Mouse (Mus musculus) liver, postnatal 0 days (tissue): ENCODE measurements around the gene Tsg101. TPM values are rescaled to one million over a fixed set of nuclear protein-coding genes. Genes with fewer than 3 reads are reported as not detected.
"Not testable (repeated sequence)": the region's sequence is repeated elsewhere in the genome, so short reads cannot be mapped to it uniquely, and the experiment has no call there.

Experiments
- ATAC-seq: fragments of 200-750 bp; cut with Nextera tagmentation; 2 replicates; pipeline ENCODE4 v1.8.0; 2017; ENCODE audit warnings: mild to moderate bottlenecking, moderate library complexity
- DNase-seq: peaks from one replicate; pipeline ENCODE4 v3.0.0-alpha.2; 2016
- H3K27ac ChIP-seq: fragments of 300-500 bp; sonication (generic); 2 replicates; pipeline ENCODE4 v1.5.1; 2014; ENCODE audit warnings: antibody characterized with exemption, moderate library complexity, mild to moderate bottlenecking, low read depth
- H3K27me3 ChIP-seq: fragments of 300-500 bp; sonication (generic); 2 replicates; pipeline ENCODE4 v1.6.1; 2014; ENCODE audit warnings: low read length, control low read depth, mixed read lengths; ENCODE audit not compliant: insufficient read depth
- H3K36me3 ChIP-seq: fragments of 300-500 bp; sonication (generic); replicated peaks from 2 replicates; pipeline ENCODE4 v1.6.1; 2014; ENCODE audit warnings: mild to moderate bottlenecking, control low read depth, low read length, moderate library complexity, mixed read lengths; ENCODE audit not compliant: insufficient read depth
- H3K4me1 ChIP-seq: fragments of 300-500 bp; sonication (generic); 2 replicates; pipeline ENCODE4 v1.6.1; 2014; ENCODE audit warnings: antibody characterized with exemption, mild to moderate bottlenecking, control low read depth; ENCODE audit not compliant: insufficient read depth
- H3K4me2 ChIP-seq: fragments of 300-500 bp; sonication (generic); 2 replicates; pipeline ENCODE4 v1.6.1; 2014; ENCODE audit warnings: low read depth, mild to moderate bottlenecking, low read length, moderate library complexity, mixed read lengths
- H3K4me3 ChIP-seq: fragments of 300-500 bp; sonication (generic); 2 replicates; pipeline ENCODE4 v1.5.1; 2014; ENCODE audit warnings: low read depth, low read length
- H3K9ac ChIP-seq: fragments of 300-500 bp; sonication (generic); replicated peaks from 2 replicates; pipeline ENCODE4 v1.6.1; 2014; ENCODE audit warnings: mild to moderate bottlenecking, moderate library complexity
- H3K9me3 ChIP-seq: fragments of 300-500 bp; sonication (generic); 2 replicates; pipeline ENCODE4 v1.6.1; 2016; ENCODE audit warnings: mild to moderate bottlenecking, control low read depth, low read length, mixed read lengths
- CTCF ChIP-seq: sonication (generic); IDR thresholded peaks from 2 replicates; pipeline ENCODE4 v1.5.1; 2016; ENCODE audit warnings: antibody characterized with exemption, low read depth
- EP300 ChIP-seq: IDR thresholded peaks from 2 replicates; pipeline ENCODE4 v1.6.1; 2016; ENCODE audit warnings: antibody characterized with exemption, low read depth, mild to moderate bottlenecking
- WGBS: fragments of 180-500 bp; shearing (Covaris S2); extraction: QIAGEN DNeasy Blood & Tissue Kit; methylation state at CpG from one replicate; pipeline ENCODE4 v1.1.7; 2014; ENCODE audit not compliant: insufficient replicate concordance; 5-methylcytosine and 5-hydroxymethylcytosine counted together
- polyA plus RNA-seq: library from polyadenylated mRNA; unstranded; fragments of >200 nt; fragmentation: Nextera tagmentation; extraction: Ambion mirVana; gene quantifications from 2 replicates; pipeline ENCODE4 v1.2.1, GENCODE M21; 2015

The Tsg101 gene
- polyA plus RNA-seq, 1 experiment from 2014 or later: 61.2 TPM

GRCm38 (mm10) chr7:46918678-46919371 is 944 bp downstream of the Tsg101 start:
- 7% methylated on average over 13 of the region's 13 CpGs for WGBS
- Histone ChIP-seq H3K27me3 (no peaks in the 10 kb centered on the region), H3K4me1 (peaks cover 30% of the 10 kb centered on the region), H3K4me3 (peak overlapping the region; percentile 92), H3K4me2 (peak overlapping the region; percentile 79), H3K9ac (peak overlapping the region; percentile 93), H3K27ac (peak overlapping the region; percentile 95), H3K36me3 (0 out of 2 replicates have a peak, but pooled peaks cover 2% of the 10 kb centered on the region), H3K9me3 (no peaks in the 10 kb centered on the region)
- no peak for TF ChIP-seq EP300
- no peak for TF ChIP-seq CTCF
- ATAC-seq (no peak), DNase-seq (no peak)

DNA sequence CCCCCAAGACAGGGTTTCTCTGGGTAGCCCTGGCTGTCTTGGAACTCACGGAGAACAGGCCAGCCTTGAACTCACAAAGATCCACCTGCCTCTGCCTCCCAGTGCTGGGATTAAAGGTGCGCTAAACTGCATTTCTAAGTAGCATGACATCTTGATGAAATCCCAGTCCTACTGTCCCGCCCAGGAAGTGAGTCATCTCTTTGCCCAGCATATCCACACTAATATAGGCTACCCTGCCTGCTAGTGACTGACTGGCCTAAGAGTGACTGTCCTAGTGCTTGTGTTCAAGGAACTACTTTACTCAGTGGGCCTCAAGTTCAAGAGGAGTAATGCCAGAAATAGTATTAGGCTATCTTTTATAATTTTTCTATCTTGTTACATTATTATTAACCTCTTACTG is 3.4 kb downstream of the Tsg101 start:
- H3K27ac ChIP-seq: no peak overlapping the region
- DNase-seq (no peak), ATAC-seq (no peak)
- TF ChIP-seq CTCF (no peak), EP300 (no peak)
- H3K36me3 ChIP-seq: peaks cover 19% of the 10 kb centered on the region
- H3K4me3 ChIP-seq: no peak overlapping the region
- H3K9ac ChIP-seq: no peak overlapping the region
- no peak overlapping the region for H3K4me2 ChIP-seq
- peaks cover 30% of the 10 kb centered on the region for H3K4me1 ChIP-seq
- no peaks in the 10 kb centered on the region for H3K9me3 ChIP-seq
- H3K27me3 ChIP-seq: no peaks in the 10 kb centered on the region
- WGBS: 83% methylated on average over 3 of the region's 3 CpGs

GRCm38 (mm10) chr7:46911250-46911649 is 8.5 kb downstream of the Tsg101 start:
- ATAC-seq (no peak), DNase-seq (no peak)
- WGBS: 81% methylated on average over 3 of the region's 3 CpGs
- Histone ChIP-seq H3K4me3 (no peak overlapping the region), H3K4me1 (no peaks in the 10 kb centered on the region), H3K36me3 (peaks cover 59% of the 10 kb centered on the region), H3K4me2 (no peak overlapping the region), H3K9ac (no peak overlapping the region), H3K9me3 (no peaks in the 10 kb centered on the region), H3K27ac (no peak overlapping the region), H3K27me3 (no peaks in the 10 kb centered on the region)
- TF ChIP-seq CTCF (no peak), EP300 (no peak)

- H3K9ac ChIP-seq: no peak overlapping the region
- no peaks in the 10 kb centered on the region for H3K4me1 ChIP-seq
- peaks cover 45% of the 10 kb centered on the region for H3K36me3 ChIP-seq
- ATAC-seq (no peak), DNase-seq (no peak)
- no peak overlapping the region for H3K4me2 ChIP-seq
- no peak overlapping the region for H3K4me3 ChIP-seq
- no peaks in the 10 kb centered on the region for H3K27me3 ChIP-seq
- H3K9me3 ChIP-seq: no peaks in the 10 kb centered on the region
- no peak for TF ChIP-seq EP300
- no peak for TF ChIP-seq CTCF
- H3K27ac ChIP-seq: no peak overlapping the region
- 60% methylated on average over 3 of the region's 3 CpGs for WGBS
Observed at GRCm38 (mm10) chr7:46899343-46899742, 20.4 kb downstream of the Tsg101 start.

DNA sequence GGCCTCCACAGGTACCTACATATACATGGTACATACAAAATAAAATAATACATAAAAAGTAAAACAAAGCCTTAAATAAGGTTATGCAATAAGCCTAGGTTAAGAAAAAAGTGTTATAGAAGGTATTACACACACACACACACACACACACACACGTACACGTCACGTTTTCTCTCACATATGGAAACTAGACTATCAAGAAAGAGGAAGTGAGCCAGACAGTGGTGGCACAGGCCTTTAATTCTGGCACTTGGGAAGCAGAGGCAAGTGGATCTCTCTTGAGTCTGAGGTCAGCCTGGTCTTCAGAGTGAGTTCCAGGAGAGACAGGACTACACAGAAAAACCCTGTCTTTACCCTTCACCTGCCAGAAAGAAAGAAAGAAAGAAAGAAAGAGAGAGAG is 24.3 kb downstream of the Tsg101 start:
- Histone ChIP-seq H3K27ac (no peak overlapping the region), H3K4me3 (no peak overlapping the region), H3K9me3 (no peaks in the 10 kb centered on the region), H3K4me2 (no peak overlapping the region), H3K9ac (no peak overlapping the region), H3K4me1 (no peaks in the 10 kb centered on the region), H3K36me3 (peaks cover 55% of the 10 kb centered on the region), H3K27me3 (no peaks in the 10 kb centered on the region)
- ATAC-seq (no peak), DNase-seq (no peak)
- TF ChIP-seq EP300 (no peak), CTCF (no peak)
- 63% methylated on average over 3 of the region's 3 CpGs for WGBS

DNA sequence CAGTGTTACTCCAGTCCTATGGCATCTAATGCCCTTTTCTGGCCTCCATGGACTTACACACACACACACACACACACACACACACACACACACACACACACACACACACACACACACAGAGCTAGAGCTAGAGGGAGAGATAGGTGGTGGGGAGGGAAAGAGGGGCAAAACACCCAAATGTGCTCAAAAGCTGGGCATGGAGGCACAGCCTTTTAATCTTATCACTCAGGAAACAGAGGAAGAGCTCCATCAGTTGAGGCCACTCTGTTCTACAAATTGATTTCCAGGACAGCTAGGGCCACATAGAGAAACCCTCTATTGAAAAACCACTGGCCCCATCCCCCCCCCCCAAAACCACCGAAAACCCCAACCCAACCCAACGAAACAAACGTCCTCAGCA is 36.5 kb downstream of the Tsg101 start:
- TF ChIP-seq CTCF: no peak
- Histone ChIP-seq H3K36me3 (peaks cover 16% of the 10 kb centered on the region; the same call in 1 of the 2 replicates), H3K4me2 (no peak overlapping the region), H3K27me3 (no peaks in the 10 kb centered on the region), H3K4me1 (no peaks in the 10 kb centered on the region; the same call in 1 of the 2 replicates), H3K9me3 (no peaks in the 10 kb centered on the region), H3K27ac (no peak overlapping the region), H3K9ac (no peak overlapping the region), H3K4me3 (no peak overlapping the region)
- DNase-seq (no peak), ATAC-seq (peak; percentile 23; the same call in 1 of the 2 replicates)
- WGBS: 47% methylated on average over 3 of the region's 3 CpGs

GRCm38 (mm10) chr7:46881941-46882340 is 37.8 kb downstream of the Tsg101 start:
- not testable (repeated sequence) for H3K4me2 ChIP-seq, H3K9ac ChIP-seq, H3K9me3 ChIP-seq, H3K4me3 ChIP-seq, H3K27ac ChIP-seq, DNase-seq, H3K4me1 ChIP-seq, H3K27me3 ChIP-seq, ATAC-seq
- H3K36me3 ChIP-seq: peaks cover 13% of the 10 kb centered on the region; the same call in 1 of the 2 replicates
- 81% methylated on average over 6 of the region's 8 CpGs for WGBS
